Mouse (Mus musculus) right cerebral cortex, postnatal 10 days (tissue): ENCODE data around the gene Srgap2.
A peak's percentile ranks its signal among the peaks of the same experiment; 100 is the strongest.

Experiments
- DNase-seq, 2 experiments: peaks; one replicate each; pipeline ENCODE4 v3.0.0; 2021; ENCODE audit warnings: low spot score in 2 of 2

The Srgap2 gene

GRCm38 (mm10) chr1:131417821-131418660 is 109.1 kb downstream of the Srgap2 start:
- DNase-seq: no peak

- DNase-seq: no peak
Measured at GRCm38 (mm10) chr1:131417059-131417750, 109.9 kb downstream of the Srgap2 start.

- DNase-seq: no peak
Measured at GRCm38 (mm10) chr1:131403567-131403966, 123.6 kb downstream of the Srgap2 start.

- no peak for DNase-seq
Measured at GRCm38 (mm10) chr1:131400844-131401243, 126.3 kb downstream of the Srgap2 start.

- no peak for DNase-seq
Measured at GRCm38 (mm10) chr1:131398181-131398580, 129.0 kb downstream of the Srgap2 start.

GRCm38 (mm10) chr1:131384406-131384805 is 142.7 kb downstream of the Srgap2 start:
- peak in 1 of 2 experiments; percentile 57 for DNase-seq

GRCm38 (mm10) chr1:131382184-131382583 is 145.0 kb downstream of the Srgap2 start:
- no peak for DNase-seq

- no peak for DNase-seq
Measured at GRCm38 (mm10) chr1:131380254-131380653, 146.9 kb downstream of the Srgap2 start.

- DNase-seq: no peak
Measured at GRCm38 (mm10) chr1:131378914-131379474, 148.2 kb downstream of the Srgap2 start.

GRCm38 (mm10) chr1:131378081-131378913 is 148.9 kb downstream of the Srgap2 start:
- no peak for DNase-seq

- no peak for DNase-seq
Measured at GRCm38 (mm10) chr1:131365832-131366231, 161.3 kb downstream of the Srgap2 start.

GRCm38 (mm10) chr1:131364432-131364831 is 162.7 kb downstream of the Srgap2 start:
- no peak for DNase-seq

GRCm38 (mm10) chr1:131363887-131364286 is 163.3 kb downstream of the Srgap2 start:
- no peak for DNase-seq

- no peak for DNase-seq
Measured at GRCm38 (mm10) chr1:131362089-131362488, 165.1 kb downstream of the Srgap2 start.

GRCm38 (mm10) chr1:131360800-131361199 is 166.4 kb downstream of the Srgap2 start:
- no peak for DNase-seq

- no peak for DNase-seq
Measured at GRCm38 (mm10) chr1:131359609-131360008, 167.5 kb downstream of the Srgap2 start.

GRCm38 (mm10) chr1:131357213-131357612 is 169.9 kb downstream of the Srgap2 start:
- DNase-seq: no peak

GRCm38 (mm10) chr1:131351436-131351835 is 175.7 kb downstream of the Srgap2 start:
- DNase-seq: peak; percentile 78 to 84

- DNase-seq: no peak
Measured at GRCm38 (mm10) chr1:131349993-131350510, 177.1 kb downstream of the Srgap2 start.

- no peak for DNase-seq
Measured at GRCm38 (mm10) chr1:131347708-131348107, 179.4 kb downstream of the Srgap2 start.

- DNase-seq: no peak
Measured at GRCm38 (mm10) chr1:131346916-131347555, 180.1 kb downstream of the Srgap2 start.
